Mouse (Mus musculus): Measurements from ENCODE around the gene Cnp. TPM values are rescaled to one million over a fixed set of nuclear protein-coding genes. Genes with fewer than 3 reads are reported as not detected.
A peak's percentile ranks its signal among the peaks of the same experiment; 100 is the strongest.
"Not testable (repeated sequence)": the region's sequence is repeated elsewhere in the genome, so short reads cannot be mapped to it uniquely, and the experiment has no call there.

Cnp gene
- 18.1 and 20.2 TPM in 2 replicates for polyA plus RNA-seq (2015; fragmentation: Nextera tagmentation; extraction: Ambion mirVana)

DNA sequence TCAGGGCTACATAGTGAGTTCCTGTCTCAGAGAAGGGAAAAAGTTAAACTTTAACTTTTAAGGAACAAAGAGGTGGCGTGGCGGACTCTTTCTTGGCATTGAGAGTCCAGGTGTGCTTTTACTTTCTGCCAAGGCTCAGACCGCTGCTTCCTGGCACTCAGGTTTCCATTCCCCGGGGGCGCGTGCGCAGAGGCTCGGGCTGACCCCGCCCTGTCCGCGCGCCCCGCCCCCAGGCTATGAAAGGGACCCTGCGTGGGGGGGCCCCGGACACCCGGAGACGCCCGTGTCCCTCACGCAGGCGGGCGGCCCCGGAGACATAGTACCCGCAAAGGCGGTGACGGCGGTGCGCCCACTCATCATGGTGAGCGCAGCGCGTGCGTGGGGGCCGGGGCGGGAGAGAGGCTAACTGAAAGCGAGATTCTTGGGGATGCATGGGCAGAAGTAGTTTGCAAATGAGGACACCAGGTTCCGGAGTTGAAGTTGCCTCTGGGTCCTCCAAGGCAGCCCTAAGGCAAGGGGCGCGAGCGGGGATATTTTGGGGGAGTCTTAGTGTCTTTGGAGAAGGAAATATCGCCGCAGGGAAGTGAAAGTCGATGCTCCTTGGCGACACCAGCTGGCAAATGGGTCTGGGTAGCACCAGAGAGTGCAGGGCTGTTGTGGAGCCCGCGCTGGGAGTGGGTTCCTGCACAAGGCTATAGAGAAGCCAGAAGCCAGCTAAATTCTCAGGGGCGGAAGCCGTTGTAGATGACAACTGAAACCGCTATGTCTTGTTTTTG, at the start of gene Cnp:
TSS of gene Cnp (plus strand) at position 197 of the 776 bp plus-strand sequence.
- H3K27me3 ChIP-seq (replicated peaks), result peaks cover 22% of the 10 kb centered on the region; the same call in 1 of the 2 replicates
- peaks cover 26% of the 10 kb centered on the region for H3K4me1 ChIP-seq
- peak within 1 kb of the TSS; percentile 71 for H3K4me3 ChIP-seq
- peak; percentile 38; the same call in 1 of the 2 replicates for ATAC-seq (ENCODE audit: extremely low read depth, insufficient number of reproducible peaks, low FRiP score, low TSS enrichment)
- peak within 1 kb of the TSS; percentile 85 for H3K9ac ChIP-seq
- no peaks in the 10 kb centered on the region for H3K9me3 ChIP-seq
- peak within 1 kb of the TSS; percentile 76 for H3K4me2 ChIP-seq
- WGBS, result 2% methylated on average over 47 of the region's 47 CpGs
- peak within 1 kb of the TSS; percentile 59 for H3K27ac ChIP-seq (replicated peaks)
- peaks cover 20% of the 10 kb centered on the region for H3K36me3 ChIP-seq

DNA sequence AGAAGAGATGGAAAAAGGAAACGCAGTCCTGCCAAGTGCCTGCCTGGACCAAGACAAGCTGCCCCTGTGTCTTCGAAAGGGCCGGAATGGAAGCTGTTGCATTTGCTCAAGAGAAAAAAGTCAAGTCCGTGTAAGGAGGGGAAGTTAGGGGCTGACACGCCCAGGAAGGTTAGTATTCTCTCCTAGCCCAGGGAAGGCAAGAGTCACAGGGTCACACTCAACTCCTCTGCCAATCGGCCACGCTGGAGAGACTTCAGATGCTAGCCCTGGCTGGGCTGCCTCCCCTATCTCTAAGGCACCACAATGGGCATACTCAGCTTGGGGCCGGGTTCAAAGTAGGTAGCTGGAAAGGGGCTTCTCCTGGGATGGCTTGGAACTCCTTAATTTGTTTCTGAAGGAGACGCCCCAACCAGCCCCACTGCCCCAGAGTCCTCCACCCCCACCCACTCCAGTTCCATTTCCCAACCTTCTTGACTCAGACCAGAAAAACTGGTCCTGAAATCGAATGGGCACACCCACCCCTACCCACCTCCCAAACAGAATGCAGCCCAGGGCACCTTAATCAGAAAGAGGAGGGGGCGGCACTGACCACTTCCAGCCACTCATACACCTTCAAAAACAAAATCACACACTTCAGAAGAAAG, 49.6 kb upstream of the Cnp start:
- peaks cover 38% of the 10 kb centered on the region for H3K36me3 ChIP-seq
- H3K27me3 ChIP-seq (replicated peaks), result no peaks in the 10 kb centered on the region
- H3K4me2 ChIP-seq, result peak overlapping the region; percentile 91
- WGBS, result 63% methylated on average over 11 of the region's 11 CpGs
- 0 out of 2 replicates have a peak overlapping the region, but pooled peaks have one; percentile 28 for H3K27ac ChIP-seq (replicated peaks)
- peak overlapping the region; percentile 56 for H3K9ac ChIP-seq
- H3K9me3 ChIP-seq, result no peaks in the 10 kb centered on the region
- ATAC-seq (ENCODE audit: extremely low read depth, insufficient number of reproducible peaks, low FRiP score, low TSS enrichment), result no peak
- peak overlapping the region; percentile 79; the same call in 1 of the 2 replicates for H3K4me3 ChIP-seq
- H3K4me1 ChIP-seq, result peaks cover 34% of the 10 kb centered on the region

DNA sequence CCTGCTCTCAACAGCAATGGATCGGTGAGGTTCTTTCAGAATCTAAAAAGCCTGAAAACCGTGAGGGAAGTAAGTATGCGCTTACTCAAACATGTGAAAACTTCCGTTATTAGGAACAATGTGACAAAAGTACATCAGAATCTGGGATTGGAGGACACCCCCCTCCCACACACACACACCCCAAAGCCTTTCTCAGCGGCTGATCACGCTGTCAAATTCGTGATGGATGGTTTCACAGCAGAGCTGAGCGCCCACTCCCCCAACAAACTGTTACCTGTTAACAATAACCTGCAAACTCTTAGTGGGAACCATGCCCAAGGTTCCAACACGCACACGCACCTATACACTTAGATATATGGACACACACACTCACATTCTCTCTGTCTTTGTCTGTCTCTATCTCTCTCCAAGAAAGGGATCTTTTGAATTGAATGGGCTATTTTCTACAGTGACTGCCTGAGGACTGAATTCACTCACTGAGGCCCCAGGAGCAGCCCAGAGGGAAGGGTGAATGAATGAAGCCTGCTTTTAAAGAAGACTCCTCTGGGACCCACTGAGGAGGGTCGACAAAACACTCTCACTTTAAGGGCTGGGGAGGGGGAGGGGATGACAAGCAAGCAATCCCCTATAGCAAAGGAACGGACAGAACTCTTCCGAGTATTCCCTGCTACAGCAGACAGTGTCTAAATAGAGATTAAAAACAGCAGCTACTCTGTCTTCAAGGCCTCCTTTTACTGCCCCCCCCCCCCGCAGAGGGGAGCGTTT, 48.5 kb upstream of the Cnp start:
- Histone ChIP-seq H3K27me3 (replicated peaks) (no peaks in the 10 kb centered on the region), H3K4me2 (peak overlapping the region; percentile 91), H3K27ac (replicated peaks) (no peak overlapping the region), H3K36me3 (peaks cover 27% of the 10 kb centered on the region), H3K9me3 (no peaks in the 10 kb centered on the region), H3K9ac (peak overlapping the region; percentile 91), H3K4me1 (peaks cover 34% of the 10 kb centered on the region), H3K4me3 (peak overlapping the region; percentile 79)
- WGBS, result 31% methylated on average over 15 of the region's 15 CpGs
- ATAC-seq (ENCODE audit: extremely low read depth, insufficient number of reproducible peaks, low FRiP score, low TSS enrichment), result no peak

- H3K27ac ChIP-seq (replicated peaks), result peak overlapping the region; percentile 86
- peaks cover 34% of the 10 kb centered on the region for H3K4me1 ChIP-seq
- WGBS, result under 1% methylated on average over 26 of the region's 26 CpGs
- H3K4me3 ChIP-seq, result peak overlapping the region; percentile 79
- peak overlapping the region; percentile 91 for H3K4me2 ChIP-seq
- ATAC-seq (ENCODE audit: extremely low read depth, insufficient number of reproducible peaks, low FRiP score, low TSS enrichment), result peak; percentile 11; the same call in 1 of the 2 replicates
- H3K27me3 ChIP-seq (replicated peaks), result no peaks in the 10 kb centered on the region
- H3K36me3 ChIP-seq, result peaks cover 19% of the 10 kb centered on the region
- H3K9ac ChIP-seq, result peak overlapping the region; percentile 91
- H3K9me3 ChIP-seq, result no peaks in the 10 kb centered on the region
Measured at GRCm38 (mm10) chr11:100527066-100527457, 47.6 kb upstream of the Cnp start.

DNA sequence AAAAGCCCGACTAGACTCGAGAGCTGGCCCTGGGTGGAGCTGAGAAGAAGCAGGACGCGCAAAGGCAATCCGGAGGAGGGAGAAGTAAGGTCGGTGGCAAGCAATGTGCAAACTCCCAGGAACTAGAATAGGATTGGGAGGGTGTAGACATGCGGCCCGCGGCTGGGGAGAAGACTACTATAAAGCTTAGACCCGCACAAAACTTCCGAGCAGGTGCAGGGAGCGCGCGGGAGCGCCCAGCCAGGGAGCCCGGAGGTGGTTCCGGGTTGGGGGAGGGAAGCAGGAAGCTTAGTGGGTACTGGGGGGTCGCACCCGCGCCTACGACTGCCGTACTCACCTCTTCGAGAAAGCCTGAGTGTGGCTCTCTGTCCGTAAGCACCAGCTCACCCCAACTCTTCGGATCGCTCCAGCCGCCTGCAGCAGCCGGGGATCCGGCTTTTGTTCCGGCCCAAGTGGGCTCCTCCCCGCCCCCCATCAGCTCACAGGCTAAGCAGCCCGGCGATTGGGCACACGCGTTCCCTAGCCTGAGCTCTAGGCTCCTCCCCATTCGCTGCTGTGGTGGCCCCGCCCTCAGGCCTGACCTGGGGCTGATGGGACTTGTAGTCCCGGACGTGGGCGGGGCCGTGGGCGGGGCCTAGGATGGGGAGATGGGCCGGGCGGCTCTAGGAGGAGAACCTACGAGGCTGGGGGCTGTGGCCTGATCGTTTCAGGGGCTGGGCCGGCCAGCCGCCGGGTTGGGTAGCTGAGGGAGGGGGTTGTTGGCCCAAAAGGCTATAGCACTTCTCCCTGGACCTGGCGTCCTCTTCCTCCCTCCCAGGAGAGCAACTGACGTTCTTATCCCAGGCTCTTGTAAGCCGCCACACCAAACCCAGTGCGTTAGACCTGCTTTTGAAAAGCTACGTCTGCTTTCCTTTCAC, 47.0 kb upstream of the Cnp start, which contains the start of gene Acly:
TSS of gene Acly (minus strand) at position 543 of the 917 bp plus-strand sequence.
- Histone ChIP-seq H3K36me3 (peaks cover 12% of the 10 kb centered on the region), H3K4me1 (peaks cover 34% of the 10 kb centered on the region), H3K9ac (peak within 1 kb of the TSS; percentile 91), H3K27me3 (replicated peaks) (no peaks in the 10 kb centered on the region), H3K4me3 (peak within 1 kb of the TSS; percentile 79), H3K4me2 (peak within 1 kb of the TSS; percentile 91), H3K9me3 (no peaks in the 10 kb centered on the region), H3K27ac (replicated peaks) (peak within 1 kb of the TSS; percentile 86)
- WGBS, result under 1% methylated on average over 54 of the region's 54 CpGs
- peak; percentile 99 for ATAC-seq (ENCODE audit: extremely low read depth, insufficient number of reproducible peaks, low FRiP score, low TSS enrichment)

- Histone ChIP-seq H3K4me3 (peak overlapping the region; percentile 79), H3K9ac (peak overlapping the region; percentile 82), H3K27ac (replicated peaks) (peak overlapping the region; percentile 70), H3K4me1 (peaks cover 34% of the 10 kb centered on the region), H3K36me3 (peaks cover 4% of the 10 kb centered on the region), H3K27me3 (replicated peaks) (no peaks in the 10 kb centered on the region), H3K9me3 (0 out of 2 replicates have a peak, but pooled peaks cover 6% of the 10 kb centered on the region), H3K4me2 (peak overlapping the region; percentile 91)
- no peak; the same call in 1 of the 2 replicates for ATAC-seq (ENCODE audit: extremely low read depth, insufficient number of reproducible peaks, low FRiP score, low TSS enrichment)
- WGBS, result 24% methylated on average over 19 of the region's 19 CpGs
Measured at GRCm38 (mm10) chr11:100528375-100529165, 46.1 kb upstream of the Cnp start.

DNA sequence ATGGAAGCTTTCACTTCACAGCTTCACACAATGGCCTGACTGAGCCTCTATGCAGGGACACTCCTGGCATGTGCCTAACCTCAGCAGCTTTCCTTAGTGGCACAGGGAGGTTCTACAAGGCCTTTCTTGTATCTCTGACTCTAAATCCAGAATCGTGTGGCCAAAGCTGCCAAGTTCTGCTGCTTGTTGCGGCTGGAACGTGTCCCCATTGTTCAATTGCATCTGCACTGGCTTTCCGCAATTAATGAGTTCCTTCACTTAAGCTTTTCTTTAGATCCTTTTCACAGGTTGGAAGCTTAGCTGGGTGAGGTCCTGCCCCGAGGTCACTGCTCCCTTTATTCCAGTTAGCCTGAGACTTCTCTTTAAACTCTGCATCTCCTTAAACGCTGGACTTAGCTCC, 40.8 kb upstream of the Cnp start:
- no peak overlapping the region for H3K9ac ChIP-seq
- 0 out of 2 replicates have a peak, but pooled peaks cover 6% of the 10 kb centered on the region for H3K9me3 ChIP-seq
- no peaks in the 10 kb centered on the region for H3K36me3 ChIP-seq
- H3K4me3 ChIP-seq, result no peak overlapping the region
- no peaks in the 10 kb centered on the region for H3K27me3 ChIP-seq (replicated peaks)
- ATAC-seq (ENCODE audit: extremely low read depth, insufficient number of reproducible peaks, low FRiP score, low TSS enrichment), result no peak
- H3K27ac ChIP-seq (replicated peaks), result no peak overlapping the region
- 73% methylated on average over 6 of the region's 6 CpGs for WGBS
- H3K4me2 ChIP-seq, result no peak overlapping the region
- no peaks in the 10 kb centered on the region for H3K4me1 ChIP-seq

- ATAC-seq (ENCODE audit: extremely low read depth, insufficient number of reproducible peaks, low FRiP score, low TSS enrichment); H3K9me3 ChIP-seq; H3K36me3 ChIP-seq; H3K27me3 ChIP-seq (replicated peaks); H3K4me3 ChIP-seq; H3K4me1 ChIP-seq; H3K4me2 ChIP-seq; H3K27ac ChIP-seq (replicated peaks); H3K9ac ChIP-seq: not testable (repeated sequence)
- WGBS, result 82% methylated on average over 2 of the region's 2 CpGs
Measured at GRCm38 (mm10) chr11:100534411-100534810, 40.3 kb upstream of the Cnp start.

DNA sequence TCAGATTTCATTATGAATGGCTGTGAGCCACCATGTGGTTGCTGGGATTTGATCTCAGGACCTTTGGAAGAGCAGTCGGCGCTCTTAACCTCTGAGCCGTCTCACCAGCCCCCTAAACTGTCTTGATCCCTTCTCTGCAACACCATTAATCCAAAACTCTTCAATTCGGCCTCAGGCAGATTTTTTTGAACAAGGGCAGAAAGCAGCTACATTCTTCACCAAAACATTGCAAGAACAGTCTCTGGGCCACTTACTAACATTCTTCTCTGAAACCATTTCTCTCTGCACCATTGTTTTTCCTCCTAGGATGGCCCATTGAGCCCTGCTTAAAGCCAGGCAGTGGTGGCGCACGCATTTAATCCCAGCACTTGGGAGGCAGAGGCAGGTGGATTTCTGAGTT, 39.9 kb upstream of the Cnp start:
- H3K27ac ChIP-seq (replicated peaks); H3K9me3 ChIP-seq; H3K9ac ChIP-seq; H3K4me3 ChIP-seq; ATAC-seq (ENCODE audit: extremely low read depth, insufficient number of reproducible peaks, low FRiP score, low TSS enrichment); H3K4me2 ChIP-seq; H3K4me1 ChIP-seq; H3K36me3 ChIP-seq; H3K27me3 ChIP-seq (replicated peaks): not testable (repeated sequence)
- WGBS, result 82% methylated on average over 6 of the region's 6 CpGs

DNA sequence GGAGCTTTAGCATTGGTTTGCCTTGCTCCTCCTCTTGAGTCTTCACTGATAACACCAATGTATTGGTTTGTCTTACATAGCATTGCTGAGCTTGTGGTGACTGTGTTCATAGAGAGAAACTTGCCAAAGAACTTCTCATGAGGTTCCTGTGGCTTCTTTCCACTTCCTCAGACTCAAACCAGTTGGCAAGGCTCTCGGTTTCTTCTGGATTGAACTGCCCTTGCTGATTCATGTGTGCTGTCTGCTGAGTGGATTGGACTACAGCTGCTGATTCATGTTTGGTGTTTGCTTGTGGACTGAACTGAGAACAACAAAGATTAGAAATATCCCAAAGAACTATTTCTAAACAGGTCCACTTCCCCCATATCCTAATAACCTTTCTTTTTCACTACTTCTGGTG, 38.7 kb upstream of the Cnp start:
- H3K9me3 ChIP-seq, result 0 out of 2 replicates have a peak, but pooled peaks cover 6% of the 10 kb centered on the region
- no peak for ATAC-seq (ENCODE audit: extremely low read depth, insufficient number of reproducible peaks, low FRiP score, low TSS enrichment)

More for the DNA sequence above, 38.7 kb upstream of the Cnp start:
- peaks cover 1% of the 10 kb centered on the region; the same call in 1 of the 2 replicates for H3K4me1 ChIP-seq
- no peaks in the 10 kb centered on the region for H3K27me3 ChIP-seq (replicated peaks)
- H3K36me3 ChIP-seq, result no peaks in the 10 kb centered on the region
- no peak overlapping the region for H3K27ac ChIP-seq (replicated peaks)
- no peak overlapping the region for H3K9ac ChIP-seq
- no peak overlapping the region for H3K4me2 ChIP-seq
- no peak overlapping the region for H3K4me3 ChIP-seq
- WGBS, result 70% methylated on average over 1 of the region's 1 CpGs

Measured in heart, embryonic 13.5 days (tissue).